Mouse (Mus musculus): ENCODE results near the gene Pdia6. TPM values are rescaled to one million over a fixed set of nuclear protein-coding genes. Genes with fewer than 3 reads are reported as not detected.
A peak's percentile ranks its signal among the peaks of the same experiment; 100 is the strongest.

The Pdia6 gene
- polyA plus RNA-seq, 1 experiment from 2014 or later = 680 TPM

- no peak for ATAC-seq (ENCODE audit: low FRiP score, low read depth)
- no peaks in the 10 kb centered on the region for H3K27me3 ChIP-seq
These were observed 1.5 kb upstream of the Pdia6 start for GRCm38 (mm10) chr12:17264826-17265225.

DNA sequence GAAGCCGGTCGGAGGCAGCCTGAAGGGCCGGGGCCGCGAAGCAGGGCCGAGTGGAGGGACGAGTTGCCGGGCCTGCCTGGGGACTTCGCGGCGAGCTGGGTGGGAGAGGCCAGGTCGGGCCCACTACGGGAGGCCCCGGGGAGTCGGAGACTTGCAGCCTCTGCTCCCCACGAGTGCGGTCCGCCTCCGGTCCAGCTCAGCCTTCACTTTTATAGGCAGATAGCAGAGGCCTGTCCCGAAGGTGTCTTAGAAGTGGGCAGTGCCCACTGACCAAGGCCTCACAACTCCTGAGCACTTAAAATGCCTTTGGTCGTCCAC lies 287 bp downstream of the Pdia6 start:
- H3K27ac ChIP-seq = peak overlapping the region; percentile 82
- H3K36me3 ChIP-seq = peaks cover 30% of the 10 kb centered on the region
- peak overlapping the region; percentile 86 for H3K4me2 ChIP-seq (replicated peaks)
- H3K9ac ChIP-seq = peak overlapping the region; percentile 94
- peak; percentile 77 for ATAC-seq (ENCODE audit: low FRiP score, low read depth)
- no peaks in the 10 kb centered on the region for H3K27me3 ChIP-seq
- peak overlapping the region; percentile 96 for H3K4me3 ChIP-seq
- under 1% methylated on average over 21 of the region's 21 CpGs for WGBS
- H3K4me1 ChIP-seq = peaks cover 34% of the 10 kb centered on the region
- no peaks in the 10 kb centered on the region for H3K9me3 ChIP-seq

More at GRCm38 (mm10) chr12:17264826-17265225, 1.5 kb upstream of the Pdia6 start:
- Histone ChIP-seq H3K4me2 (replicated peaks) (no peak overlapping the region), H3K4me1 (peaks cover 24% of the 10 kb centered on the region), H3K36me3 (peaks cover 13% of the 10 kb centered on the region; the same call in 1 of the 2 replicates), H3K4me3 (no peak overlapping the region), H3K9me3 (no peaks in the 10 kb centered on the region), H3K27ac (no peak overlapping the region), H3K9ac (no peak overlapping the region)
- 72% methylated on average over 2 of the region's 2 CpGs for WGBS

DNA sequence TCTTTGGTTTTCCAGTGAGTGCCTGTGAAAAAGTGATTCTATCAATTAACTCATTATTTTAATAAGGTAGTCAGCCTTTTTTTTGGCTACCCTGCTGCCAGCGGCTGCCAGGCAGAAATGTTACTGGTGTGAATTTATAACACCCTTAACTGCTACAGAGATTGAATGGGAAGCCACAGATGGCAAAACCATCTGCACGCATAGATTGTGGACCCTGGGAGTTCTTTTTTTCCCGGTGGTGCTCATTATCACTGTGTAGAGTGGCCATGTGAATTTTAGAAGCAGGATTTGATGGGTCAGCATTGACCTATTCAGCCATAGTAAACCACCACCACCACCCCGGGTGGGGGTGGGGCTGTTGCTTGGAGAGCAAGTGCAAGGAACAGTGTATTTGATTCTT lies 971 bp downstream of the Pdia6 start:
- no peak for ATAC-seq (ENCODE audit: low FRiP score, low read depth)
- peak overlapping the region; percentile 94 for H3K9ac ChIP-seq
- no peaks in the 10 kb centered on the region for H3K9me3 ChIP-seq
- WGBS = 11% methylated on average over 4 of the region's 4 CpGs
- H3K27ac ChIP-seq = peak overlapping the region; percentile 82; the same call in 1 of the 2 replicates
- peaks cover 39% of the 10 kb centered on the region for H3K4me1 ChIP-seq
- H3K4me3 ChIP-seq = peak overlapping the region; percentile 96
- peaks cover 37% of the 10 kb centered on the region for H3K36me3 ChIP-seq
- no peaks in the 10 kb centered on the region for H3K27me3 ChIP-seq
- H3K4me2 ChIP-seq (replicated peaks) = peak overlapping the region; percentile 86

DNA sequence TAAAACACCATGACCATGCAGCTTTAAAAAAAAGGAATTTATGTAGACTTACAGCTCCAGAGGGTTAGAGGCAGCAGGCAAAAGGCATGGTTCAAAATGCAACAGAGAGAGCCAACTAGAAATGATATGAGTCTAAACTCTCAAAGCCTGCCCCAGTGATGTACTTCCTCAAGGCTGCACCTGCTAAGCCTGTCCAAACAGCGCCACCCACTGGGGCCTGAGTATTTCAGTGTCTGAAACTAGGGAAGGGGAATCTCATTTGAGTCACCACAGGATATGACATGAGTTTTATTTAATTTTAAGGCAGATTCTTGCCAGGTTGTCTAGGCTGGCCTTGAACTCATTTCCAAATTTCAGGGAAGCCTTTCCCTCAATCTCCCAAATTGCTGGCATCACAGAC lies 4.9 kb downstream of the Pdia6 start:
- Histone ChIP-seq H3K4me2 (replicated peaks) (no peak overlapping the region), H3K9ac (no peak overlapping the region), H3K27ac (no peak overlapping the region), H3K27me3 (no peaks in the 10 kb centered on the region), H3K4me1 (peaks cover 39% of the 10 kb centered on the region), H3K9me3 (no peaks in the 10 kb centered on the region), H3K36me3 (peaks cover 74% of the 10 kb centered on the region), H3K4me3 (no peak overlapping the region)
- WGBS = 82% methylated on average over 1 of the region's 1 CpGs
- ATAC-seq (ENCODE audit: low FRiP score, low read depth) = no peak

DNA sequence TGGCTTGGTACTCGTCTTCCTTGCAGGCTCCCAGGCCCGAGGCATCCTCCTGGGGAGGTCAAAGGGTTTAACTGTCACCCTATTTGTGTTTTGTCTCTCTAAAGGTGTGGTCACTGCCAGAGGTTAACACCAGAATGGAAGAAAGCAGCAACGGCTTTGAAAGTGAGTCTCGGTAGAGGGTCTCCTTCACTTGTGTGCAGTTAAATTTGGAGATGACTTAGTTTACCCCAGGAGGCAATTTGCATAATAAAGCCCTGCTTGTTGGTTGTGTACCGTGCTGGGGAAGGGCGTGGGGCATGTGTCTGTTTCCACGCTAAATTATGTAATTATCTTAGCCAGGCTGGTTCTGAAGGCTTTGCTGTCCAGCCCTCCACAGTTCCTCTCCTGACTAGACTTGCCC lies 7.5 kb downstream of the Pdia6 start:
- no peak overlapping the region for H3K27ac ChIP-seq
- H3K27me3 ChIP-seq = no peaks in the 10 kb centered on the region
- no peak overlapping the region for H3K4me3 ChIP-seq
- no peak overlapping the region for H3K4me2 ChIP-seq (replicated peaks)
- no peaks in the 10 kb centered on the region for H3K9me3 ChIP-seq
- WGBS = 79% methylated on average over 7 of the region's 7 CpGs
- ATAC-seq (ENCODE audit: low FRiP score, low read depth) = no peak
- H3K9ac ChIP-seq = no peak overlapping the region
- peaks cover 22% of the 10 kb centered on the region for H3K4me1 ChIP-seq
- peaks cover 94% of the 10 kb centered on the region for H3K36me3 ChIP-seq

GRCm38 (mm10) chr12:17288496-17288895 lies 22.2 kb downstream of the Pdia6 start:
- peaks cover 31% of the 10 kb centered on the region for H3K36me3 ChIP-seq
- 0 out of 2 replicates have a peak, but pooled peaks cover 3% of the 10 kb centered on the region for H3K4me1 ChIP-seq
- H3K9ac ChIP-seq = no peak overlapping the region
- no peaks in the 10 kb centered on the region for H3K27me3 ChIP-seq
- H3K4me2 ChIP-seq (replicated peaks) = no peak overlapping the region
- ATAC-seq (ENCODE audit: low FRiP score, low read depth) = no peak
- H3K9me3 ChIP-seq = no peaks in the 10 kb centered on the region
- WGBS = 66% methylated on average over 4 of the region's 4 CpGs
- no peak overlapping the region for H3K4me3 ChIP-seq
- no peak overlapping the region for H3K27ac ChIP-seq

GRCm38 (mm10) chr12:17289060-17289459 lies 22.7 kb downstream of the Pdia6 start:
- H3K36me3 ChIP-seq = peaks cover 25% of the 10 kb centered on the region
- H3K27me3 ChIP-seq = no peaks in the 10 kb centered on the region
- no peak overlapping the region for H3K4me3 ChIP-seq
- 68% methylated on average over 2 of the region's 2 CpGs for WGBS
- H3K27ac ChIP-seq = no peak overlapping the region
- H3K9me3 ChIP-seq = no peaks in the 10 kb centered on the region
- no peak overlapping the region for H3K4me2 ChIP-seq (replicated peaks)
- no peak for ATAC-seq (ENCODE audit: low FRiP score, low read depth)
- H3K4me1 ChIP-seq = 0 out of 2 replicates have a peak, but pooled peaks cover 3% of the 10 kb centered on the region
- H3K9ac ChIP-seq = no peak overlapping the region

GRCm38 (mm10) chr12:17289913-17290312 lies 23.6 kb downstream of the Pdia6 start:
- Histone ChIP-seq H3K36me3 (peaks cover 16% of the 10 kb centered on the region), H3K9me3 (no peaks in the 10 kb centered on the region), H3K4me1 (0 out of 2 replicates have a peak, but pooled peaks cover 3% of the 10 kb centered on the region), H3K27ac (no peak overlapping the region), H3K4me3 (no peak overlapping the region), H3K9ac (no peak overlapping the region), H3K27me3 (no peaks in the 10 kb centered on the region), H3K4me2 (replicated peaks) (no peak overlapping the region)
- WGBS = 81% methylated on average over 2 of the region's 2 CpGs
- no peak for ATAC-seq (ENCODE audit: low FRiP score, low read depth)

DNA sequence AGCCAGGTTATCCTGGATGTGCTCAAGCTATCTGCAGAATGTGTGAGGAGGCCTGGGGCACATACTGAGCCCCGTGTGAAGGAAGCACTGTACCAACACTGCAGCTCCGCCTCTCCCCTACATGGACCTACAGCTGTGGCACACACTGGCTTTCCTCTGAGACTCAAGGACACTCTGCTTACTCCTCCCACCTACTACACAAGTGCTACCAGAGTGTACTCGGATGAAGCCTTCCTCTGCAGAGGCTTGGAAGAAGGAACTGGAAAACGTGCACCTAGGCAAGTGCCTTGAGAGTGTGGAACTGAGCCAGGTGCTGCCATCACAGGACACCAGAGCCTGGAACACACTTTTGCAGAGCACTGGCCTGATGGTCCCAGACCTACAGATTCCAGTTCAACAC lies 24.2 kb downstream of the Pdia6 start:
- Histone ChIP-seq H3K27me3 (no peaks in the 10 kb centered on the region), H3K9me3 (no peaks in the 10 kb centered on the region), H3K27ac (no peak overlapping the region), H3K36me3 (peaks cover 10% of the 10 kb centered on the region), H3K4me3 (no peak overlapping the region), H3K4me2 (replicated peaks) (no peak overlapping the region), H3K9ac (no peak overlapping the region), H3K4me1 (0 out of 2 replicates have a peak, but pooled peaks cover 3% of the 10 kb centered on the region)
- no peak for ATAC-seq (ENCODE audit: low FRiP score, low read depth)
- 56% methylated on average over 4 of the region's 4 CpGs for WGBS

DNA sequence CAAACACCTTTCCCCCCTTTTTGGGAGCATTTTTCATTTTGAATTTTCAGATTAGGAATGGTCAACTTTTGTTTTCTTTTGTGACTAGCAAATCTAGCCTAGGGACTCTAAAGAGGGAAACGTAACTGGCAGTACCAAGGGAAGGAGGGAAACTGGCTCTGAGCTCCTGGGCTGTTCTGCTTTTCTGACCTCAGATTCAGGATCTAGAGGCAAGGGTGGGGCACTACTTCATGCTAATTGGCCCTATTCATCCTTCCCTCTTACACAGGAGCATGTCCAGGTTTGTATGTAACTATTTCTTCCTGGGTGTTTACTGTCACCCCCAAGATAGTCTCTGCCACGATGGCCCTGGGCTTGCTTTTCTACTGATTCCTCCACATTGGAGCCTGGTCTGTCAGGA lies 30.6 kb downstream of the Pdia6 start:
- Histone ChIP-seq H3K9ac (no peak overlapping the region), H3K4me1 (no peaks in the 10 kb centered on the region), H3K27me3 (no peaks in the 10 kb centered on the region), H3K4me3 (no peak overlapping the region), H3K9me3 (no peaks in the 10 kb centered on the region), H3K36me3 (no peaks in the 10 kb centered on the region), H3K4me2 (replicated peaks) (no peak overlapping the region), H3K27ac (no peak overlapping the region)
- ATAC-seq (ENCODE audit: low FRiP score, low read depth) = no peak
- WGBS = 66% methylated on average over 2 of the region's 2 CpGs

GRCm38 (mm10) chr12:17299902-17300301 lies 33.6 kb downstream of the Pdia6 start:
- H3K4me1 ChIP-seq = no peaks in the 10 kb centered on the region
- 96% methylated on average over 1 of the region's 1 CpGs for WGBS
- H3K9me3 ChIP-seq = no peaks in the 10 kb centered on the region
- no peak overlapping the region for H3K9ac ChIP-seq
- H3K27me3 ChIP-seq = no peaks in the 10 kb centered on the region
- no peak overlapping the region for H3K4me3 ChIP-seq
- ATAC-seq (ENCODE audit: low FRiP score, low read depth) = no peak
- H3K4me2 ChIP-seq (replicated peaks) = no peak overlapping the region
- H3K36me3 ChIP-seq = no peaks in the 10 kb centered on the region
- no peak overlapping the region for H3K27ac ChIP-seq

GRCm38 (mm10) chr12:17305445-17305844 lies 39.1 kb downstream of the Pdia6 start:
- Histone ChIP-seq H3K27me3 (no peaks in the 10 kb centered on the region), H3K4me1 (no peaks in the 10 kb centered on the region), H3K4me2 (replicated peaks) (no peak overlapping the region), H3K9me3 (no peaks in the 10 kb centered on the region), H3K9ac (no peak overlapping the region), H3K36me3 (no peaks in the 10 kb centered on the region), H3K27ac (no peak overlapping the region), H3K4me3 (no peak overlapping the region)
- ATAC-seq (ENCODE audit: low FRiP score, low read depth) = no peak
- 85% methylated on average over 7 of the region's 7 CpGs for WGBS

DNA sequence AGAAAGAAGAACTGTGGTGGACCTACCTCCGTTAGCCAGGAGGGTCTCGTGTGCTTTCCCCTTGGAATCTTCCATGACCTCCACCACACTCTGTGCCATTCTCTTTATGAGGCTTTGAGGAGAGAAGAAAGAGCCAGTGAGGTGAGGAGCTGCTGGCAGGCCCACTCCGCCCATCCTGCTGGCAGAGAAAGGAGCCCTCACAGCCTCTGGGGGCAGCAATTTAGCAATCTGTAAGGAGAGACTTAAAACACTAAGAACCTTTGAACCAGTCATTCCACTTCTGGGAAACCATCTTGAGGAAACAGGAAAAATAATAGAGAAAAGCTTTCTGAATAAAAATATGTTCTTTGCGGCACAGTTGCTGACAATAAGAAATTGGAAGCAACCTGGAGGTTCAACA lies 41.9 kb downstream of the Pdia6 start:
- Histone ChIP-seq H3K27ac (no peak overlapping the region), H3K4me1 (no peaks in the 10 kb centered on the region), H3K9ac (no peak overlapping the region), H3K27me3 (no peaks in the 10 kb centered on the region), H3K36me3 (no peaks in the 10 kb centered on the region), H3K4me3 (no peak overlapping the region), H3K9me3 (no peaks in the 10 kb centered on the region), H3K4me2 (replicated peaks) (no peak overlapping the region)
- WGBS = 37% methylated on average over 4 of the region's 4 CpGs
- ATAC-seq (ENCODE audit: low FRiP score, low read depth) = no peak
